Mouse (Mus musculus) testis, adult 2 months (tissue): ENCODE data around the gene Klhl40.

Experiments used
- CTCF ChIP-seq: fragments of 200-500 bp; IDR thresholded peaks from 2 replicates; pipeline ENCODE4 v1.5.1; 2012; ENCODE audit warnings: low read depth, mild to moderate bottlenecking, inconsistent platforms, low read length, moderate library complexity; ENCODE audit not compliant: control insufficient read depth, insufficient read depth, insufficient replicate concordance
- POLR2A ChIP-seq: fragments of 200-500 bp; IDR thresholded peaks from 2 replicates; pipeline ENCODE4 v1.6.1; 2012; ENCODE audit warnings: low read depth, mild to moderate bottlenecking, inconsistent platforms, low read length, moderate library complexity; ENCODE audit not compliant: control insufficient read depth

GRCm38 (mm10) chr9:121759091-121760081 is 18.0 kb upstream of the Klhl40 start, which contains the start of gene Zfp651:
- no peak for TF ChIP-seq CTCF
- no peak for TF ChIP-seq POLR2A
